Mouse (Mus musculus): Measurements from ENCODE around the gene Hopx.

- TF ChIP-seq CTCF (IDR thresholded peaks at IDR 0.05; ENCODE audit: borderline replicate concordance, insufficient read depth, low read length) (no peak), POLR2A (IDR thresholded peaks at IDR 0.05; ENCODE audit: low read depth, low read length) (no peak)
Measured at GRCm38 (mm10) chr5:77098874-77099273, 16.0 kb downstream of the Hopx start.

Data from embryonic fibroblast, embryonic 13.5 days (primary cell).